ENCODE assay signal across 8 mouse cellular contexts in the genomic region with DNA sequence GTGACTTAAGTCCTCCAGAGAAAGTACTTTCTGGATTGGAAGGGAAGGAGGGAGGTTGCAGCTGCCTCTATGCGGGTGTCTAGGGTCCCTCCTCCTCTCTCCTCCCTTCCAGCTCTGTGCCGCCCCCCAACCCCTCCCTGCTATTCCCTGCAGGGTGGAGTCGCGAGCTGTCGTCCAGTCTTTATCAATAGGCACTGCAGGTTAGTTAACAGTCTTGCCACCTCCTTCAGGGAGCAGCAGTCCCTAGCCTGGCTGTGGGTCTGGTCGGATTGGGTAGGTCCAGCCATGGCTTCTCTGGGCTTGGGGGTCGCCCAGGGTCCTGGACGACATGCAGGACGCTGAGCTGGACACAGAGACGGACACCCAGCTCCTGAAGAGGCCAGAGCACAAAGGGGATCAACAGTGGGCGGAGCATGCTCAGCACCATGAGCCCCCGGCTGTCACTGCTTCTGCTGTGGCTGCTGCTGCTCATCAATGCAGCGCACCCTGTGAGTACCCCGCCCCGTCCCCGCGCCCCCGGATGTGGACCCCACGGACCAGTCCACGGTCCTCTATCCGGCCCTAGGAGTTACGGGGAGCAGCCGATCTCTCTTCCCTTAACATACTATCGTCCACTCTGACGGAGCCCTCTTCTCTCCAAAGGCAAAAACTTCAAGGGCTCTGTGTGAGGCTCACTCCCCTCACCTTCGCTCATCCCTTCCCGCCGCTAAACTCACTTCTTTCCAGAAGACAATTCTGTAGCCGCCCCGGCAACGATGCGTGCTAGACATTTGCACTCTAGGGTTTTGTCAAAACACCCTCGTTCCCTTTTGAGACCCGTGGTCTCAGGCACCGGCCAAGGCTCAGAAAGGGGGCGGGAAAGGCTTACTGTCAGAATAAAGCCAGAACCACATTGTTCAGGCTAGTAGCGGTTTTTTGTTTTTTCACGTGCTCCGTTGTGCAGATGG. TPM values are rescaled to one million over a fixed set of nuclear protein-coding genes. Genes with fewer than 3 reads are reported as not detected.
DNase-seq lines count a peak whose midpoint lies in the region; ATAC-seq and TF ChIP-seq lines count a peak whose summit lies in the region.

A gene (plus strand): TSS at position 51 of the 947 bp plus-strand sequence.

- H3K4me3 ChIP-seq in heart, embryonic 11.5 days (ENCODE audit: low read depth, low read length): peak within 1 kb of the TSS; percentile 43
- H3K4me3 ChIP-seq in heart, adult 2 months: no peak within 1 kb of the TSS
- H3K4me3 ChIP-seq in ES-E14 (ENCODE audit: insufficient read depth in 1 of 2, low read depth in 1 of 2, low read length in 2 of 2, poor library complexity in 1 of 2, severe bottlenecking in 1 of 2): peak within 1 kb of the TSS; percentile 52 to 66
- H3K4me3 ChIP-seq in forebrain, postnatal 0 days (ENCODE audit: low read depth, low read length): peak within 1 kb of the TSS; percentile 34

- 1% methylated on average over 39 of the region's 39 CpGs for WGBS in heart, embryonic 11.5 days (ENCODE audit: insufficient replicate concordance)
- WGBS in heart, adult 2 months: 6% methylated on average over 39 of the region's 39 CpGs
- 2% methylated on average over 38 of the region's 39 CpGs for WGBS in forebrain, postnatal 0 days

- H3K4me2 ChIP-seq in heart, embryonic 11.5 days: peak within 1 kb of the TSS; percentile 76
- peak within 1 kb of the TSS; percentile 71 for H3K4me2 ChIP-seq in forebrain, postnatal 0 days (ENCODE audit: low read depth)

- in situ Hi-C loops in ES-E14 (cut with MboI; ENCODE audit: low sequenced_read_pairs in 2 of 2, unreplicated experiment in 2 of 2): no loop called here

- TF ChIP-seq POLR2A in heart, adult 2 months (IDR thresholded peaks at IDR 0.05; ENCODE audit: insufficient read depth, low read depth, low read length): no peak

- TF ChIP-seq EP300 in heart, adult 2 months (IDR thresholded peaks at IDR 0.05; ENCODE audit: insufficient read depth, low read depth, low read length): no peak

- intact Hi-C loops in heart, adult 2 months (cut with DNase I): no loop called here

- H3K27me3 ChIP-seq in heart, embryonic 11.5 days (ENCODE audit: control insufficient read depth, insufficient read depth, low read length): peaks cover 15% of the 10 kb centered on the region; the same call in 1 of the 2 replicates
- peaks cover 7% of the 10 kb centered on the region; the same call in 1 of the 2 replicates for H3K27me3 ChIP-seq in heart, adult 2 months (ENCODE audit: control insufficient read depth, insufficient read depth, low read length)
- H3K27me3 ChIP-seq in forebrain, postnatal 0 days (ENCODE audit: insufficient read depth, low read length): peaks cover 4% of the 10 kb centered on the region; the same call in 1 of the 2 replicates

- H3K36me3 ChIP-seq in heart, embryonic 11.5 days (ENCODE audit: control insufficient read depth, insufficient read depth, low read length): no peaks in the 10 kb centered on the region
- no peaks in the 10 kb centered on the region for H3K36me3 ChIP-seq in heart, adult 2 months (ENCODE audit: control insufficient read depth, insufficient read depth, low read length)
- H3K36me3 ChIP-seq in ES-E14 (ENCODE audit: control insufficient read depth, insufficient read depth, low read length, poor library complexity, severe bottlenecking): no peaks in the 10 kb centered on the region
- no peaks in the 10 kb centered on the region for H3K36me3 ChIP-seq in forebrain, postnatal 0 days (ENCODE audit: insufficient read depth)

- peak within 1 kb of the TSS; percentile 48 for H3K9ac ChIP-seq in heart, embryonic 11.5 days (ENCODE audit: low read depth, low read length)
- H3K9ac ChIP-seq in heart, adult 2 months (ENCODE audit: low read depth, low read length): no peak within 1 kb of the TSS
- H3K9ac ChIP-seq in ES-E14 (ENCODE audit: insufficient read depth, low read depth, low read length, poor library complexity, severe bottlenecking): 0 out of 2 replicates have a peak within 1 kb of the TSS, but pooled peaks have one; percentile 18
- 0 out of 2 replicates have a peak within 1 kb of the TSS, but pooled peaks have one; percentile 35 for H3K9ac ChIP-seq in forebrain, postnatal 0 days

- no peak for ATAC-seq in heart, embryonic 11.5 days (replicated peaks; ENCODE audit: insufficient number of reproducible peaks, low FRiP score, low TSS enrichment)
- ATAC-seq in forebrain, postnatal 0 days: peak; percentile 78
- peak; percentile 42; the same call in 1 of the 2 replicates for ATAC-seq in megakaryocyte-erythroid progenitor cell, adult 5-6 weeks (replicated peaks; ENCODE audit: low FRiP score, low TSS enrichment, poor library complexity, severe bottlenecking)

- DNase-seq in heart, adult 2 months: no peak
- DNase-seq in ES-E14 (ENCODE audit: low read depth, low spot score): no peak
- DNase-seq in forebrain, postnatal 0 days: peak; percentile 22
- DNase-seq in MN1 (ENCODE audit: low spot score): no peak
- no peak for DNase-seq in urinary bladder, adult 18-20 months (ENCODE audit: low spot score in 2 of 2)
- DNase-seq in cerebellum, adult 9-11 months: no peak

- no peak for TF ChIP-seq CTCF in heart, adult 2 months (IDR thresholded peaks at IDR 0.05)
- no peak for TF ChIP-seq CTCF in forebrain, postnatal 0 days (IDR thresholded peaks at IDR 0.05; ENCODE audit: low read depth)

- no peak within 1 kb of the TSS for H3K27ac ChIP-seq in heart, embryonic 11.5 days (ENCODE audit: low read depth, low read length)
- H3K27ac ChIP-seq in heart, adult 2 months: no peak within 1 kb of the TSS
- no peak within 1 kb of the TSS for H3K27ac ChIP-seq in ES-E14 (ENCODE audit: insufficient read depth, low read depth, low read length, poor library complexity, severe bottlenecking)
- no peak within 1 kb of the TSS for H3K27ac ChIP-seq in forebrain, postnatal 0 days (ENCODE audit: low read depth, low read length)

- no peaks in the 10 kb centered on the region for H3K9me3 ChIP-seq in heart, embryonic 11.5 days (replicated peaks; ENCODE audit: control insufficient read depth, low read length)
- no peaks in the 10 kb centered on the region for H3K9me3 ChIP-seq in ES-E14 (ENCODE audit: control insufficient read depth, insufficient read depth, low read depth, low read length)
- no peaks in the 10 kb centered on the region for H3K9me3 ChIP-seq in forebrain, postnatal 0 days (ENCODE audit: low read length)

- H3K4me1 ChIP-seq in heart, embryonic 11.5 days (ENCODE audit: control insufficient read depth, insufficient read depth, low read length): peaks cover 4% of the 10 kb centered on the region; the same call in 1 of the 2 replicates
- no peaks in the 10 kb centered on the region for H3K4me1 ChIP-seq in heart, adult 2 months (ENCODE audit: control insufficient read depth, insufficient read depth, low read length)
- peaks cover 0 to 4% of the 10 kb centered on the region in 2 experiments; a peak in 1 of 4 replicates for H3K4me1 ChIP-seq in ES-E14 (ENCODE audit: control insufficient read depth in 2 of 2, insufficient read depth in 2 of 2, low read length in 2 of 2, poor library complexity in 1 of 2)
- 0 out of 2 replicates have a peak, but pooled peaks cover 3% of the 10 kb centered on the region for H3K4me1 ChIP-seq in forebrain, postnatal 0 days (ENCODE audit: insufficient read depth)

- H3K79me2 ChIP-seq in heart, adult 2 months (replicated peaks; ENCODE audit: control insufficient read depth, insufficient read depth, low read length): no peaks in the 10 kb centered on the region

TF ChIP-seq in ES-E14, 5 proteins besides CTCF, POLR2A, EP300 and RAD21:
- TF ChIP-seq ZNF384 (IDR thresholded peaks at IDR 0.05; ENCODE audit: low read depth, low read length) (no peak), CHD2 (IDR thresholded peaks at IDR 0.05; ENCODE audit: low read depth, low read length) (no peak), ZC3H11A (IDR thresholded peaks at IDR 0.05; ENCODE audit: borderline replicate concordance, low read depth, low read length) (no peak), MAFK (IDR thresholded peaks at IDR 0.05; ENCODE audit: insufficient read depth, low read depth, low read length) (no peak), HCFC1 (IDR thresholded peaks at IDR 0.05; ENCODE audit: borderline replicate concordance, insufficient read depth, low read length) (no peak)

RNA-seq across cellular contexts. Expression of the gene that starts here (rescaled TPM):
- polyA plus RNA-seq in heart, embryonic 11.5 days (2014; fragmentation: Nextera tagmentation; extraction: Ambion mirVana): 0.15 TPM in 1 of 2 replicates, not detected in the other
- total RNA-seq in heart, adult 2 months (2021): under 1 TPM in 1 of 2 experiments, not detected in 1; 0.16 TPM
- polyA plus RNA-seq in heart, adult 2 months (2012; rRNA removed): 0.26 and 0.84 TPM in 2 replicates
- total RNA-seq in ES-E14 (2012; rRNA removed): 0.11 and 0.22 TPM in 2 replicates
- total RNA-seq in forebrain, postnatal 0 days (2014; rRNA removed): 0.92 and 1.1 TPM in 2 replicates
- 0.31 and 1.1 TPM in 2 replicates for polyA plus RNA-seq in forebrain, postnatal 0 days (2015; fragmentation: Nextera tagmentation; extraction: Ambion mirVana)
- total RNA-seq in megakaryocyte-erythroid progenitor cell, adult 5-6 weeks (2014; fragmentation: Nextera tagmentation): not detected in 2 replicates
- total RNA-seq in megakaryocyte-erythroid progenitor cell, adult 5-6 weeks (2017): not detected in 2 replicates

Comparison
In these comparisons a context has a peak if more than half of its experiments do, and no peak if none do; other contexts are left out.
1. Peak in ATAC-seq in megakaryocyte-erythroid progenitor cell, adult 5-6 weeks; RNA of the gene not detected or under 1 TPM.